Mouse (Mus musculus) embryonic facial prominence, embryonic 15.5 days (tissue): ENCODE results near the gene Smim12. TPM values are rescaled to one million over a fixed set of nuclear protein-coding genes. Genes with fewer than 3 reads are reported as not detected.

Experiments
- ATAC-seq: fragments of 200-750 bp; cut with Nextera tagmentation; 2 replicates; pipeline ENCODE4 v1.8.0; 2017; ENCODE audit warnings: low read depth, moderate TSS enrichment; ENCODE audit not compliant: insufficient number of reproducible peaks, low FRiP score, low TSS enrichment
- H3K27ac ChIP-seq: fragments of 300-500 bp; sonication (generic); replicated peaks from 2 replicates; pipeline ENCODE4 v1.5.1; 2015; ENCODE audit warnings: mild to moderate bottlenecking, inconsistent platforms
- H3K27me3 ChIP-seq: fragments of 300-500 bp; sonication (generic); 2 replicates; pipeline ENCODE4 v1.6.1; 2015; ENCODE audit warnings: inconsistent platforms
- H3K36me3 ChIP-seq: fragments of 300-500 bp; sonication (generic); 2 replicates; pipeline ENCODE4 v1.6.1; 2015; ENCODE audit warnings: mild to moderate bottlenecking, inconsistent platforms
- H3K4me1 ChIP-seq: fragments of 300-500 bp; sonication (generic); 2 replicates; pipeline ENCODE4 v1.6.1; 2015; ENCODE audit warnings: inconsistent platforms
- H3K4me2 ChIP-seq: fragments of 300-500 bp; sonication (generic); replicated peaks from 2 replicates; pipeline ENCODE4 v1.6.1; 2015; ENCODE audit warnings: mild to moderate bottlenecking, inconsistent platforms
- H3K4me3 ChIP-seq: fragments of 300-500 bp; sonication (generic); replicated peaks from 2 replicates; pipeline ENCODE4 v1.5.1; 2015; ENCODE audit warnings: mild to moderate bottlenecking, inconsistent platforms
- H3K9ac ChIP-seq: fragments of 300-500 bp; sonication (generic); 2 replicates; pipeline ENCODE4 v1.6.1; 2015; ENCODE audit warnings: inconsistent platforms
- H3K9me3 ChIP-seq: fragments of 300-500 bp; sonication (generic); replicated peaks from 2 replicates; pipeline ENCODE4 v1.6.1; 2016; ENCODE audit warnings: inconsistent platforms
- WGBS: fragments of 180-500 bp; shearing (Covaris S2); methylation state at CpG from one replicate; pipeline ENCODE4 v1.1.7; 2015; 5-methylcytosine and 5-hydroxymethylcytosine counted together
- polyA plus RNA-seq: library from polyadenylated mRNA; unstranded; fragments of >200 nt; fragmentation: Nextera tagmentation; extraction: Ambion mirVana; gene quantifications from 2 replicates; pipeline ENCODE4 v1.2.1, GENCODE M21; 2015

Gene Smim12
- polyA plus RNA-seq, 1 experiment from 2014 or later: 47.5 TPM

- Histone ChIP-seq H3K9ac (no peak overlapping the region), H3K4me3 (no peak overlapping the region), H3K4me2 (no peak overlapping the region), H3K4me1 (no peaks in the 10 kb centered on the region), H3K27ac (no peak overlapping the region), H3K9me3 (no peaks in the 10 kb centered on the region), H3K36me3 (no peaks in the 10 kb centered on the region), H3K27me3 (peaks cover 7% of the 10 kb centered on the region; the same call in 1 of the 2 replicates)
- WGBS: 57% methylated on average over 5 of the region's 5 CpGs
- no peak for ATAC-seq
These were observed 20.6 kb downstream of the Smim12 start for GRCm38 (mm10) chr4:127264183-127264554.

- Histone ChIP-seq H3K36me3 (no peaks in the 10 kb centered on the region), H3K27me3 (no peaks in the 10 kb centered on the region), H3K9me3 (no peaks in the 10 kb centered on the region), H3K4me1 (no peaks in the 10 kb centered on the region), H3K4me3 (no peak overlapping the region), H3K9ac (no peak overlapping the region), H3K4me2 (0 out of 2 replicates have a peak overlapping the region, but pooled peaks have one; percentile 6), H3K27ac (no peak overlapping the region)
- peak; percentile 39; the same call in 1 of the 2 replicates for ATAC-seq
- 31% methylated on average over 9 of the region's 9 CpGs for whole genome bisulfite sequencing
These were observed 34.9 kb downstream of the Smim12 start for GRCm38 (mm10) chr4:127278451-127279001.

GRCm38 (mm10) chr4:127279241-127279640 lies 35.7 kb downstream of the Smim12 start:
- Histone ChIP-seq H3K36me3 (no peaks in the 10 kb centered on the region), H3K4me3 (no peak overlapping the region), H3K4me1 (no peaks in the 10 kb centered on the region), H3K9ac (no peak overlapping the region), H3K4me2 (no peak overlapping the region), H3K27ac (no peak overlapping the region), H3K27me3 (no peaks in the 10 kb centered on the region), H3K9me3 (no peaks in the 10 kb centered on the region)
- 66% methylated on average over 9 of the region's 9 CpGs for WGBS
- ATAC-seq: no peak

- WGBS: 68% methylated on average over 4 of the region's 4 CpGs
These were observed 43.3 kb downstream of the Smim12 start for GRCm38 (mm10) chr4:127286907-127287306.

GRCm38 (mm10) chr4:127289039-127289548 lies 45.5 kb downstream of the Smim12 start:
- Histone ChIP-seq H3K4me2 (no peak overlapping the region), H3K4me1 (no peaks in the 10 kb centered on the region), H3K4me3 (no peak overlapping the region), H3K27ac (no peak overlapping the region), H3K9ac (no peak overlapping the region), H3K36me3 (no peaks in the 10 kb centered on the region), H3K27me3 (no peaks in the 10 kb centered on the region), H3K9me3 (no peaks in the 10 kb centered on the region)
- ATAC-seq: no peak
- WGBS: 74% methylated on average over 6 of the region's 6 CpGs

More at GRCm38 (mm10) chr4:127286907-127287306, 43.3 kb downstream of the Smim12 start:
- Histone ChIP-seq H3K4me2 (no peak overlapping the region), H3K36me3 (no peaks in the 10 kb centered on the region), H3K9me3 (no peaks in the 10 kb centered on the region), H3K27ac (no peak overlapping the region), H3K27me3 (no peaks in the 10 kb centered on the region), H3K4me3 (no peak overlapping the region), H3K4me1 (no peaks in the 10 kb centered on the region), H3K9ac (no peak overlapping the region)
- no peak for ATAC-seq

GRCm38 (mm10) chr4:127292631-127293030 lies 49.0 kb downstream of the Smim12 start:
- H3K27ac ChIP-seq: no peak overlapping the region
- no peaks in the 10 kb centered on the region for H3K9me3 ChIP-seq
- ATAC-seq: no peak
- WGBS: 70% methylated on average over 5 of the region's 5 CpGs
- H3K4me1 ChIP-seq: no peaks in the 10 kb centered on the region
- H3K9ac ChIP-seq: no peak overlapping the region
- H3K4me2 ChIP-seq: no peak overlapping the region
- no peak overlapping the region for H3K4me3 ChIP-seq
- no peaks in the 10 kb centered on the region for H3K36me3 ChIP-seq
- H3K27me3 ChIP-seq: no peaks in the 10 kb centered on the region

Other genes starting within 250 kb of the Smim12 start
- gene Sfpq, start 222.5 kb upstream of the Smim12 start, polyA plus RNA-seq: 76.4 and 82.6 TPM in 2 replicates
- gene Zmym1, start 182.6 kb upstream of the Smim12 start, polyA plus RNA-seq: 14.5 and 17.5 TPM in 2 replicates
- gene Zmym6, start 166.4 kb upstream of the Smim12 start, polyA plus RNA-seq: 21.5 and 24.1 TPM in 2 replicates
- 15.6 and 18.1 TPM in 2 replicates for gene Tmem35b, start 120.1 kb upstream of the Smim12 start, polyA plus RNA-seq
- 1.7 and 2.0 TPM in 2 replicates for gene Dlgap3, start 74.6 kb upstream of the Smim12 start, polyA plus RNA-seq
- 17.7 and 17.8 TPM in 2 replicates for gene Gja4, start 70.3 kb downstream of the Smim12 start, polyA plus RNA-seq
- gene Gjb3, start 87.1 kb downstream of the Smim12 start, polyA plus RNA-seq: 14.3 and 16.0 TPM in 2 replicates
- 4.4 and 5.3 TPM in 2 replicates for gene Gjb4, start 110.3 kb downstream of the Smim12 start, polyA plus RNA-seq
- 2.3 and 3.4 TPM in 2 replicates for gene Gjb5, start 114.4 kb downstream of the Smim12 start, polyA plus RNA-seq